Comparison of ENCODE assay signal across 10 mouse cellular contexts in the genomic region with DNA sequence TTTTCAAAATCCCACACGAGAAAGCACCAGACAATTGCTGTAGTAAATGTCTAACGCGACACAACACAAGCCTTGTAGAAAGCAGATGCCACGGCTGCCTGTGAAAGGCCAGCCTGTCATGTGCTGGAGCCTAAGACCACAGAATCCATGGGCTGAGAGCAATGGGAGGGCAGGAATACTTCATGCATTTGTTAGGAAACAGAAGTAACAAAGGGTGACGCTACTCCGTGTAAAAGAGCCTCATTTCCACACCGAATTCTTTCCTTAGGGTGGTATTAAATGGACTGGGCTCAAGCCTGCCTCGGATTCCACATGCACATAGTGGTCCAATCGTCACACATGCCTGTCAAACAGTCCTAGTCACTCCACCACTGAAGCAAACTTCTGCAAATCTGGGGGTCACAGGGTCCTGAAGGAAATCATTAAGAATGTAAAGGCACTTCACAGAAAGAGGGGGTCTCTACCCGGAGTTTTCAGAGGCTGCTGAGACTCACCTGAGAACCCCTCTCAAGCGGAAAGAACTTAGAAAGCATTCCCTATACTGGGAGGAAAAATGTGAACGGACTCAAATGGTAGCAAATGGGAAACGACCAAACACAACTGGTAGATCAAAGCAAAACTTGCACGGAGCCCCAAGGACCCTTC.
DNase-seq lines count a peak whose midpoint lies in the region; ATAC-seq and TF ChIP-seq lines count a peak whose summit lies in the region.
"Had no signal": no experiment of that assay in that cellular context is flagged by ENCODE, and none has a peak within 500 bp of the region (broad histone marks: within the 10 kb centered on the region; RNA-seq: fewer than 3 reads in every experiment).

No protein-coding gene starts in this region.

- ATAC-seq in lung, embryonic 14.5 days (ENCODE audit: insufficient read depth) = no peak; the same call in 1 of the 2 replicates
- peak; percentile 78 for ATAC-seq in forebrain, embryonic 13.5 days
- ATAC-seq in limb, embryonic 13.5 days (ENCODE audit: low FRiP score, low read depth) = peak; percentile 66
- no peak for ATAC-seq in stomach, embryonic 16.5 days (ENCODE audit: insufficient read depth, low FRiP score)

- H3K27me3 ChIP-seq in lung, embryonic 14.5 days (ENCODE audit: insufficient read depth, low read length) = no peaks in the 10 kb centered on the region
- H3K27me3 ChIP-seq in forebrain, embryonic 13.5 days = no peaks in the 10 kb centered on the region
- H3K27me3 ChIP-seq in limb, embryonic 13.5 days = no peaks in the 10 kb centered on the region
- no peaks in the 10 kb centered on the region for H3K27me3 ChIP-seq in stomach, embryonic 16.5 days (ENCODE audit: control insufficient read depth, insufficient read depth, low read length)

- peak overlapping the region; percentile 15; the same call in 1 of the 2 replicates for H3K27ac ChIP-seq in lung, embryonic 14.5 days (ENCODE audit: low read depth)
- peak overlapping the region; percentile 90 for H3K27ac ChIP-seq in forebrain, embryonic 13.5 days
- peak overlapping the region; percentile 58 for H3K27ac ChIP-seq in limb, embryonic 13.5 days
- no peak overlapping the region for H3K27ac ChIP-seq in stomach, embryonic 16.5 days (ENCODE audit: low read length)
- H3K27ac ChIP-seq: liver, embryonic 14.5 days had no signal

- DNase-seq in lung, embryonic 14.5 days = no peak
- DNase-seq in lung, postnatal 25 days (ENCODE audit: low spot score) = no peak
- DNase-seq in urinary bladder, postnatal 25 days (ENCODE audit: low spot score) = no peak
- no peak for DNase-seq in right cerebral cortex, postnatal 14 days
- DNase-seq in heart, adult 8-10 months (ENCODE audit: low spot score) = no peak

- H3K9me3 ChIP-seq in lung, embryonic 14.5 days (ENCODE audit: low read depth, low read length) = no peaks in the 10 kb centered on the region
- H3K9me3 ChIP-seq in forebrain, embryonic 13.5 days (replicated peaks) = no peaks in the 10 kb centered on the region
- H3K9me3 ChIP-seq in limb, embryonic 13.5 days = no peaks in the 10 kb centered on the region
- H3K9me3 ChIP-seq in stomach, embryonic 16.5 days (replicated peaks; ENCODE audit: control insufficient read depth, low read length) = no peaks in the 10 kb centered on the region
- H3K9me3 ChIP-seq: G1E had no signal

- H3K4me3 ChIP-seq in lung, embryonic 14.5 days (ENCODE audit: low read depth, low read length) = no peak overlapping the region
- no peak overlapping the region for H3K4me3 ChIP-seq in forebrain, embryonic 13.5 days
- H3K4me3 ChIP-seq in limb, embryonic 13.5 days = no peak overlapping the region
- no peak overlapping the region for H3K4me3 ChIP-seq in stomach, embryonic 16.5 days (replicated peaks; ENCODE audit: low read length)

- no peak for TF ChIP-seq CTCF in lung, embryonic 14.5 days (IDR thresholded peaks at IDR 0.05; ENCODE audit: low read depth)

- H3K4me1 ChIP-seq in lung, embryonic 14.5 days (ENCODE audit: insufficient read depth) = peaks cover 2% of the 10 kb centered on the region; the same call in 1 of the 2 replicates
- peaks cover 61% of the 10 kb centered on the region for H3K4me1 ChIP-seq in forebrain, embryonic 13.5 days
- H3K4me1 ChIP-seq in limb, embryonic 13.5 days = peaks cover 25% of the 10 kb centered on the region
- peaks cover 9% of the 10 kb centered on the region for H3K4me1 ChIP-seq in stomach, embryonic 16.5 days (ENCODE audit: control insufficient read depth, insufficient read depth, low read length)

- H3K9ac ChIP-seq in lung, embryonic 14.5 days = no peak overlapping the region
- H3K9ac ChIP-seq in forebrain, embryonic 13.5 days = no peak overlapping the region
- no peak overlapping the region for H3K9ac ChIP-seq in limb, embryonic 13.5 days
- no peak overlapping the region for H3K9ac ChIP-seq in stomach, embryonic 16.5 days (ENCODE audit: low read length)
- H3K9ac ChIP-seq: liver, embryonic 14.5 days had no signal

- H3K4me2 ChIP-seq in lung, embryonic 14.5 days = no peak overlapping the region
- H3K4me2 ChIP-seq in forebrain, embryonic 13.5 days = peak overlapping the region; percentile 44
- H3K4me2 ChIP-seq in limb, embryonic 13.5 days (replicated peaks) = peak overlapping the region; percentile 23
- H3K4me2 ChIP-seq in stomach, embryonic 16.5 days (ENCODE audit: low read depth, low read length) = 0 out of 2 replicates have a peak overlapping the region, but pooled peaks have one; percentile 21

- no peaks in the 10 kb centered on the region for H3K36me3 ChIP-seq in lung, embryonic 14.5 days (ENCODE audit: insufficient read depth)
- H3K36me3 ChIP-seq in forebrain, embryonic 13.5 days (ENCODE audit: poor library complexity, severe bottlenecking) = no peaks in the 10 kb centered on the region
- H3K36me3 ChIP-seq in limb, embryonic 13.5 days = no peaks in the 10 kb centered on the region
- no peaks in the 10 kb centered on the region for H3K36me3 ChIP-seq in stomach, embryonic 16.5 days (ENCODE audit: control insufficient read depth, insufficient read depth, low read length)

- WGBS in lung, embryonic 14.5 days = 19% methylated on average over 14 of the region's 14 CpGs
- WGBS in forebrain, embryonic 13.5 days = 2% methylated on average over 14 of the region's 14 CpGs
- WGBS in limb, embryonic 13.5 days = 14% methylated on average over 14 of the region's 14 CpGs
- 30% methylated on average over 14 of the region's 14 CpGs for WGBS in stomach, embryonic 16.5 days

Comparison
In these comparisons a context has a peak if more than half of its experiments do, and no peak if none do; other contexts are left out.
1. ATAC-seq: peak in forebrain, embryonic 13.5 days (single experiment) and limb, embryonic 13.5 days (single experiment); none in lung, embryonic 14.5 days (single experiment) and stomach, embryonic 16.5 days (single experiment).